Mouse (Mus musculus) testis, adult 10 weeks (tissue): Measurements from ENCODE around the gene Eef1akmt2. TPM values are rescaled to one million over a fixed set of nuclear protein-coding genes. Genes with fewer than 3 reads are reported as not detected.

Source experiments
- polyA plus RNA-seq: library from polyadenylated mRNA; stranded (reverse); fragments of 350-450 nt; fragmentation: Illumina TruSeq; extraction: RNeasy Lipid Tissue Mini Kit (QIAGEN cat#74804); gene quantifications from one replicate; pipeline ENCODE4 v1.2.3, GENCODE M21; 2014; ENCODE audit warnings: low read depth, low replicate concordance

The Eef1akmt2 gene
- polyA plus RNA-seq: 28.3 TPM

DNA sequence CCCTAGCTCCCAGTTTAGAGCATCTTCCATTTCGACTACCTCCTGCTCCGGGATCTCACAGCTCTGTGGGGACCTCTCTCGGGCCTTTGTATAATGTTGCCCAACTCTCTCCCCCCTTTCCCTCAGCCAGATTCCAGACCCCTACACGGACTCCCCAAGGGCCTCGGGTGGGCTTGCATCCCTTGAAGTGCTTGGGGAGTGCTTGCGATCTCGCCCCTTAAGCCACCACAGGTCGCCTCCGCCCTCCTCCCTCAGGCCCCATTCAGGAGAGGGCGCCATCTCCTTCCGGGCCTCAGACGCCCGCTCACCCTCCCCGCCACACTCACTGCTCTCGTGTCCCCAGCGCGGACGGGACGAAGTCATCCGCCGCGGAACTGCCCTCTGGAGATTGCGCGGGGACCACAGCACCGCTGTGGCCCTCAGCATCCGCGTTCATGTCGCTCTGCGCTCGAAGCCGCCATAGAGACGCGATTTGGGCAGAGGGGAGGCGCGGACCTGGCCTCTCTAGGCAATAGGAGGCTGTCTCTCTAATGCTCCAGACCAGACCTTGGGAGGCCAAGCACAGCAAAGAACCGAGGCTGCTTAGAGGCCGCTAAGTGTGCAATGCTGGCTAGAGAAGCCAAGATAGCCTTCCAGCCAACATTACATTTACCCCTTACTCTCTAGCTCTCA, at the start of gene Eef1akmt2:
TSS of gene Eef1akmt2 (minus strand) at position 501 of the 672 bp plus-strand sequence.

DNA sequence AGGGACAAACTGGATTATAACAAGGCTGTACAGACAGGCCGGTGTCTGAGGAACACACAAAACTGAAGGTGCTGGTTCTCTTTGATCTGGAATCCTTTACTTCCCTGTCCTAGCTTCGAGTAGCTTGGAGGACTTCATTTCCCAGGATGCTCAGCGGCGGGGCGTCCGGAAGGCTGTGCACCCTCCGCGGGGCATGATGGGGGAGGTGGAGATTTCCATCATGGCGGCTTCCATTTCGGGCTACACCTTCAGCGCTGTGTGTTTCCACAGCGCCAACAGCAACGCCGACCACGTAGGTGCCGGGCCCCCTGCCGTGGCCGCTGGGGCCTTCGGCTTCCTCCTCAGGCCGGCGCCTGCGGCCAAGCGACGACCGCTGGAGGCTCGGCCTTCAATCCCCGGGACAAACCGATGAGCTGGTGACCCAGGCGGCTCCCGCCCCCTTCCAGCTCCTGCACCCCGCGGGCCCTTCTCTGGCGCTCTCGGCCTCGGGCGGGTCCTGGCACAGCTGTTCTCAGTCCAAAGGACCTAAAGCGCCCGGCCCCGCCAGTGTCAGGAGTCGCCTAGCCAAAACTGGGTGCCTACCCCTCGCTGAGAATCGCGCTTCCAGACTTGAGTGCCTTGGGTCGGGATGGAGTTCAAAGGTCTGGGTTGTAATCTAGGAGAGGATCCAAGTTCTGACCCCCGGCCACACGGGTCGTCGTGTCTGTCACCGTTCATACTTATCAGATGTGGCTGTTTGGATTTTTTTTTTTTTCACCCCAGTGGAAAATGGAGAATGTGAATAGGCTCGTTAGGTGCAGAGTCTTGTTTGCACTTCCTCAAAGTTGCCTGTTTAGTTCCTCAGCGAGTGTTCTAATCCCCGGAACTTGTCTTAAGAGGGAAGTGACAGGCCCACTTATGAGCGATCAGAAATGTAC, 6.8 kb upstream of the Eef1akmt2 start, which contains the start of gene Abraxas2:
TSS of gene Abraxas2 (plus strand) at position 184 of the 917 bp plus-strand sequence.

DNA sequence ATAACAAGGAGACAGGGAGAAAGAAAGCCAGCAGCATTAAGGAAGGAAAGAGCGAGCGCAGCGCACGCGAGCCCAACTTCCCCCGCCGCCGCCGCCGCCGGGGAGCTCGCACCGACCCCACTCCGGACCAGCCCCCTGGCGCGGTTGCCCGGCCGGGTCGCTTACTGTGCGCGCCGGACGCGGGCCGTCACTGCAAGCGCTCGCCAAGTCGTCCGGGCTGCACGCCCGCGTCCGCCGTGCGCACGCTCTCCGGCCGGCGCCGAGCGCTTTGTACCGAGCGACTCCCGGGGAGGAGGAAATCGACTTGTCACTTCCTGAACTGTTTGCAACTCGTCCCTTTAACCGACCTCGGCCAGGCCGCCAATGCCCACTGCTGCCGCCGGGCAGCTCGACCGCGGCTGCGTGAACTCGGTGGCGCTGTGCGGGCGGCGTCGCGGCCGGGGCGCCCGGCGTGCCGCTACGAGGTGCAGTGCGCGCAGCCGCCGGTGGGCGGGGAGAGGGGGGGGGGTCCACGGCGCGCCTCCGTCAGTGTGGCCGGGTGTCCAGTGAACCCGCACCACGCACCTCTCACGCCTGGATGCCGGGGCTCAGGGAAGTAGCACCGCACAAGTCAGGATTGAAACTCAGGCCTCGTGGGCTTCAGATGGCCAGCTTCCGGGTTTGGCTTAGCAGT, 38.9 kb downstream of the Eef1akmt2 start, which contains the start of gene Fam53b:
TSS of gene Fam53b (minus strand) at position 471 of the 673 bp plus-strand sequence.

Other genes starting within 250 kb of the Eef1akmt2 start
- 1.7 TPM for gene Lhpp, start 242.0 kb downstream of the Eef1akmt2 start, polyA plus RNA-seq
- gene Fam53b, start 38.8 kb downstream of the Eef1akmt2 start, polyA plus RNA-seq: 3.6 TPM
- 67.2 TPM for gene Abraxas2, start 6.6 kb upstream of the Eef1akmt2 start, polyA plus RNA-seq
- gene Zranb1, start 78.5 kb upstream of the Eef1akmt2 start, polyA plus RNA-seq: 183 TPM